Mouse (Mus musculus) heart, postnatal 0 days (tissue): ENCODE measurements around the gene Rap1gap.

Source experiments
- CTCF ChIP-seq: IDR thresholded peaks from 2 replicates; pipeline ENCODE4 v1.5.1; 2016; ENCODE audit warnings: antibody characterized with exemption, control low read depth, low read depth
- EP300 ChIP-seq: IDR thresholded peaks from 2 replicates; pipeline ENCODE4 v1.6.1; 2016; ENCODE audit warnings: antibody characterized with exemption, low read depth

GRCm38 (mm10) chr4:137680721-137681120, 16.2 kb downstream of the Rap1gap start:
- TF ChIP-seq EP300 (no peak), CTCF (no peak)
